Mouse (Mus musculus) right cerebral cortex, postnatal 36 days (tissue): ENCODE data around the gene Supt6.

Source experiments
- DNase-seq, 2 experiments: peaks; one replicate each; pipeline ENCODE4 v3.0.0; 2022; ENCODE audit warnings: low spot score in 2 of 2, mixed read lengths in 1 of 2

Supt6 gene

DNA sequence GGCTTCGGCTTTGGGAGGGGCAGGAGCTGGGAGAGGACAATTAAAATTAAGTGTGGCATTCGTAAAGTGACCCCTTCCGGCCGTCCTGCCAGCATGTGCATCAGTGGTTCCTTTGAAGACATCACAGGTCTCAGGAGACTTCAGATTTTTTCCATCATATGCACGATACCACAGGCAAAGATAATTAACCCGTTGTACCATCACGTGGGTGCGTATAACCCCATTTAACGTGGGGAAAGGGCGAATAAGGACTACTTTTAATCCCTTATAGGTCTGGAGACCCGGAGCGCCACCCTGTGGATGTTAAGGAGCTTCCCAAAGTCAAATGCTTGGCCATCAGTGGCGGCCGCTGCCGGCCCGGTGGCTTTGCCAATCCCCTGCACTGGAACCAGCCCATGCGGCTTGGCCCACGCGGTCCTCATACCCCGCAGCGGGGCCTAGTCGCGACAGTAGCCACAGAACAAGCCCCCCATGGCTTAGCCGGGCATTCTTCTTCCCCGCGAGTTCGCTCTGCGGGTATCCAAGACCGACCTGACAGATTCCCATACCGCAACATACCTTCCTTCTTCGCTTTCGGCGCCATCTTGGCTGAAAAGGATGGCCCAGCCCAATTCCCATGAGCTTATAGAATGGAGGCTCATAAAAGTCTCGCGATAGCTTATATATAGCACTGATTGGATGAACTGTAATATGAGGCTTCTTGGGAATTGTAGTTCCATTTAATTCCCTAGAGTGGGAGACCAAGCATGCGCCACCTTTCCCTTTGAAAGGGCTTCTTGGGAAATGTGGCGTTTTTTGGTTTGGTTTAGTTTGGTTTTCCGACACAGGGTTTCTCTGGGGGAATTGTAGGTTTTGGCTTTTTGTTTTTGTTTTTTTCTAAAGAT is 62.6 kb downstream of the Supt6 start, which contains the start of gene Rpl23a:
Gene Rpl23a, minus strand, starts transcription at position 624 of the 884 bp plus-strand sequence.
- DNase-seq = peak; percentile 79 to 84

DNA sequence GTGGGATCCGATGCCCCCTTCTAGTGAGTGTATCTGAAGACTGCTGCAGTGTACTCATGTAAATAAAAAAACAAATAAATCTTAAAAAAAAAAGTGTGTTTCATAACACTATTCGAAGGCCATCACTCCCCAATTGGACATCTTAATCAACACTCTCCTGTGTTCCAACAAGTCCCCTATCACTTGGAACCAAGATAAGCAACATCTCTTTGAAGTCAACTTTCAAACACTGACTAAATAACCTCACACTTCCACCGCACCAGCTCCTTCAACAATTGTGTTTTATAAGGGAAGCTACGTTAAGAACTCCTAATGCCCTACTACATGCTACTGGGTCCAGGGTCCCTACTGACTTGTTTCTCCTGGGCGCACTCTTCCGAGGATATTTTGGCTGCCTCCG is 63.3 kb downstream of the Supt6 start:
- no peak for DNase-seq

DNA sequence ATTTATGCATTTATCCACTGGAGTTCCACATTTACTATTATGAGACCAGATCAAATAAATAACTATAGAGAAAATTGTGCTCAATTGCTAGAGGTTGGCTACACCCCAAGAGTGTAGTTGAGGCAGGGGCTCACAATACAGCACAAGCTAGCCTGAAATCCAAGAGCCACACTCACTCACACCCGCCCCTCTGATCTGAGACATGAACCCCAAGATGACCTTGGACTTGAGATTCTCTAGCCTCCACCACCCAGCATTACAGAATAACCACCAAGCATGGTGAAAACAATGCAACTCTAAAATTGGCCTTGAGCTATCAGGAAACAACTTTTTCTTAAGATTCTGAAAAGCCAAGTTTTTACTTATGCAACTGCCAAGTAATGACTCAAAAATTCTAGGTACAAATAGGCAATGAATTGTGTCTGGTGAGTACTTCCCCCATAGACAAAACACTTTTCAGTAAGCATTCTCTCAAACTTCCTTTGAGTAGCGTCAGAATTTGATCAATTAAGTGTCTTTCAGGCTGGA is 63.9 kb downstream of the Supt6 start:
- no peak for DNase-seq

DNA sequence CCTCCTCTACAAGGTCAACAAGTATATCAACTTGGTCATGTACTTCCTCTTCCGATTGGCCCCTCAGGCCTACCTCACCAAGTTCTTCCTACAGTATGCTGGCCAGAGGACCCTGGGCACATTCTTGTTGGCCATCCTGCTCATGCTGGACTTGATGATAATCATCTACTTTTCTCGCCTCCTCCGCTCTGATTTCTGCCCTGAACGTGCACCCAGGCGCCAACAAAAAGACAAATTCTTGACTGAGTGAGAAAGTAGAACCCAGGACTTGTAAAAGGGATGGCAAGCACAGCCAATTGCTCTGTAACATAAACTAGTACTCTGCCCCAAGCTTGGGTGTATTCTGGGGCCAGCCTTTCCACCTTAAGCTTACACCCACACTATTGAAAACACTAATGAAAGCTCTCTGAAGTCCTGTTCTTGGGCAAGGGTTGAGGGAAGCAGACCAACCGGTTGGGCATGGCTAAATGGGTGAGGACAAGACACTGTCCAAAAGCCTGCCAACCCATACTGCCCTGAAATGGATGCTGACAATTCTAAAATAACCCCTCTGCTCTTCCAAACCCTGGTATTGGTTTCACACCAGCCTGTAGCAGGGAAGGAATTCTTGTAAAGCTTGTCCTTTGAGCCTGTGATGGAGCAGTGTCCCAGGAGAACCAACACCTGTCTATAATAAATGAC is 65.6 kb downstream of the Supt6 start:
- DNase-seq = no peak

DNA sequence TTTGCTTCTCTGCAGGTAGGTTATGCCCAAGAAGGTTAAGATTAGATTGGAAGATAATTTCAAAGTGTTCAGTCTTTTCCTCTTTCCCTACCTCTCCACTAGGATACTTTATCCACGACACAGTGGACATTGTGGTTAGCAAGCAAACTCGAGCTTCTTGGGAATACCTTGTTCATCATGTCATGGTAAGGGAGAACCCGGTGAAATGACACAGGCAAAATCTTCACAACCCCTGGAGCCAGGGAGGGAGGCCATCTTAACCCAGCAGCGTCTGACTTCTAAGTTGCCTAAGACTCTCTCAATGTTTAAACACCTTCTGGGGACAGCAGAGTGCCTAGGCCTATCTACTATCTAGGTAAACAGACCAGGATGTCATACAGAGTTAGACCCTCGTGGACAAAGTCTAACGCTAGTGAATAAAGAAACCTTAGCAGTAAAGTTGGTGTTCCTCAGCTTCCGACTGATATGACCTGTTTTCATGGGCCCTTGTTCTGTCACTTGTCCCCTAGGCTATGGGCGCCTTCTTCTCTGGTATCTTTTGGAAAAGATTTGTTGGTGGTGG is 66.3 kb downstream of the Supt6 start:
- no peak for DNase-seq

DNA sequence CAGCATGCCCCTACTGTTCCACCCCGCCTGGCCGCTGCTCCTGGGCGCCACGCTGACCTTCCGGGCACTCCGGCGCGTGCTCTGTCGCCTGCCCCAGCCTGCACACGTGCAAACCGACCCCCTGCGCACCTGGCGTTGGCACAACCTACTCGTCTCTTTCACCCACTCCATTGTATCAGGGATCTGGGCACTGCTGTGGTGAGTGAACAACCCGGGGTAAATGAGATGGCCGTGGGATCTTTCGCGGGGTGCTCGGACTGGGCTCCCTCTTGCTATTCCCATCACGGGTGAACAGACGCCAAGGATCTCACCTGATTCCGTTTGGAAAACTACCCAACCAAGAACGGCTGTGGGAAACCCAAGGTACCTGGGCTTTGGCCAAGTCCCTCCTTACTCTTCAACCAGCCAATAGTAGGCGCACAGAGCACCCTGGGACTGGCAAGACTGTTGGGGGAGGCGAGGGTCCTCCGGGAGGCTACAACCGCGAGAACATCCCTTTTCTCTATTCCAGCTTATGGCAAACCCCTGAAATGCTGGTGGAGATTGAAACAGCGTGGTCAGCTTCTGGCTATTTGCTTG is 66.8 kb downstream of the Supt6 start:
- no peak for DNase-seq

DNA sequence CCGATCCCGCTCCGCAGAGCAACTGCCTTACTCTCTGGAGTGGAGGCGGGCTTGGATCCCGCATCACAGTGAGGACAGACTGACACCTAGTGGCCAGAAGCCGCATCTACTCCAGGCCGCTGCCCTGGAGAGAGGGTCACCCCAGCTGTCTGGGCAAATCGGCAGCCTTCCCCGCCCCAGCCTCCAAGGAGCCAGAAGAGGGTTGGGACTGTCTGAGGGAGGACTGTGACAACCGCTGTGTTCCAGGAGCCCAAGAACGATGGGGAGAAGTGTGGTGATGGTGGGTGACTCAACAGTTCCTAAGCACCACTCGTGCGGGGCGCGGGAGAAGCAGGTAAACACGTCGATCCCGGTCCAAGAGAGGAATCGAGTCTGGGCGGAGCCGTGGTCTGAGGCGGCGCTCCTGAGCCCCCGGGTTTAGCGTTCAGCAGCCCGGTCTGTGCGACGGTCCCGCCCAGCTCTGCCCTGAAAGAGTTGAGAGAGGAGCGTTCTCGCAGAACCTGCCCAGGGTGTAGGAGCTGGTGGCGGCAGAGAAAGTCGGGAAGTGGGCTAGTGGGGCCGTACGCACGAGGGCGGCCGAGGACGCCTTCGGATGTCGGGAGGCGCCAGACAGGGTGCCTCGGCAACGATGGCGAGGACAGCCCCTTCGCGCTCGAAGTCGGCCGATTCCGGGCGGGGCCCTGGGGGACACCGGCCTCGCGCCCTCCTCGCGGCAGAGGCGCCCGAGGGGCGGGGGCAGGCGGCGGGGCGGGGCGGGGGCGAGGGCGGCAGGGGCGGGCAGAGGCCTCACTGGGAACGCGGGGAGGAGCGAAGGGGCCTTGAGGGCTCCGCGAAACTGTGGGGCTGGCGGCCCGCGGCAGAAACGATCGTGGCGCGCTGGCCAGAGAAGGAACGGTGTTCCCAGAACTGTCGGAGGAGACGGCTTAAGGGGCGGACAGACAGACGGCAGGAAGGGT is 67.6 kb downstream of the Supt6 start:
- peak; percentile 85 to 89 for DNase-seq

DNA sequence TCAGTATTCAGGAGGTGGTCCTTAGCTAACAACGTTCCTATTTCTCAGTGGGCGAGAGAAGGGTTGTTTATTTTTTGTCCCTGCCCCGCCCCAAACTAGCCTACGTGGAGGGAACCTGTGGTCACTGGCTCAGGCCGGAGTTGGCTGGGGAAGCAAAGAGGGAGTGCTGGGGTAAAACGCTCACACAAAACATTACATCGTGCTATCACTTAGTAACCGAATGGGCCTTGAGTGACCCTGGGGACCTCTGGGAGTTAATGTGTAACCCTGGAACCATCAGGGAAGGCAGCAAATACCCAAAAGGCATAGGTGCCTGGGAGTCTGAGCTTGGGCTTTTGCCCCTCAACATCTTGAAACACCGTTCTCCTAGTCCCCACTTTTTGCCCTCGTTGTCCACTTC is 68.3 kb downstream of the Supt6 start:
- no peak for DNase-seq

DNA sequence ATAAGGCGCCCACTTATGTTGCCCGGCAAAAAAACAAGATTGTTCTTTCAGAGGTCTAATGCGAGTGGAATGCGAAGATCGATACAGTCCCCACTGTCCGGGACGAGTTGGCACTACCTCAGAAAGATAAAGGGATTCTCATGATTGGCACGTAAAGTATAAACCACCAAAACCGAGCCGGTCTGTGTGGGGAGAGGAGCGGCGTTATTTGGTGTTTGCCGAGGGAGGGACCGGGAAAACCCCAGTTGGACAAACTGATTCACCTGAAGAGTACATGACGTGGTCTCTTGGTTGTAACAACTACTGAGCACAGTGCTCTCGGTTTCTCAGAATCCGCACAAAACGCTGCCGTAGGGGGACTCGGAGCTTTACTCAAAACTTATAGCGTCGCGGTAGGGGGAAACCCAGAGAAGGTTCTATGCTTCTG is 68.9 kb downstream of the Supt6 start:
- no peak for DNase-seq

DNA sequence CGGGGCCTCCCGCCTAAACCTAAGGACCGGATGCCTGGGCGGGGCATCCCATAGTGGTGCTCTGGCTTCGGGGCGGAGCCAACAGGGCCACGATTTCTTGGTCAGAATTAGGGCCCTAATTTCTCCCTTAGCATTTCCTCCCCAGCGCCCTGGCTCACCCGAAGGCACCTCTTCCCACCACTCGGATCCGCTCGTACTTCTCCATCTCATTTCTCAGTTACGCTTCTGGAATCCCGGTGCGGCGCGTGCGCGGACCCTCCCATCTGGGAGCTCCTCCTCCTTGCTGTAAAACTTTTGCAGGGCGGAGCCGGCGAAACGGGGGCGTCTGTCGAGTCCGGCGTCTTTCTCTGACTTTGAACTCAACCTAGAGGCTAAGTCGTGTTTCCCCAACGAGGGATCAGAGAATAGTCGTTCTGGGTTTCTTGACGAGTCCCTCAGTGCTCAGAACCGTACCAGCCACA is 69.4 kb downstream of the Supt6 start, which contains the start of the genes Nek8 and Tlcd1:
Gene Nek8, minus strand, starts transcription at position 274 of the 461 bp plus-strand sequence.
Gene Tlcd1, plus strand, starts transcription at position 310 of the 461 bp plus-strand sequence.
- DNase-seq = peak in 1 of 2 experiments; percentile 70

DNA sequence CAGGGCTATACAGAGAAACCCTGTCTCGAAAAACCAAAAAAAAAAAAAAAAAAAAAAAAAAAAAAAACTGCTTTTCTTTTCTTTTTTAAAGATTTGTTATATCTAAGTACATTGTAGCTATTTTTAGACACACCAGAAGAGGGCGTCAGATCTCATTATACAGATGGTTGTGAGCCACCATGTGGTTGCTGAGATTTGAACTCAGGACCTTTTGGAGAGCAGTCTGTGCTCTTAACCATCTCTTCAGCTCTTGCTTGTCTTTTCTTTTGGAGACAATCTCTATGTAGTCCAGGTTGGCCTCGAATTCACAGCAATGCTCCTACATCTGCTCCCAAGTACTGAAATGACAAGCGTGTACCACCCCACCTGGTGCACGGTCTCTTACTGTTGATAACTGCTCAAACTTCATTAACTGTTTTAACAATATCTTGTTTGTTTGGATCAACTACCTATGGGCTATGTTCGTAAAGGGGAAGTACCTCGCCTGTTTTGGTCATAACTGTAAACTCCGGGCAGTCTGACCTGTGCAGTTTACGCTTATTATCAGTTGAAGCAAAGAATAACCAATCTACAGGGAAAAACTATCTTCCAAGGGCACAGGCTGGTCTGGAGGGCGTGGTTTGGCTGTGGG is 69.9 kb downstream of the Supt6 start:
- no peak for DNase-seq

DNA sequence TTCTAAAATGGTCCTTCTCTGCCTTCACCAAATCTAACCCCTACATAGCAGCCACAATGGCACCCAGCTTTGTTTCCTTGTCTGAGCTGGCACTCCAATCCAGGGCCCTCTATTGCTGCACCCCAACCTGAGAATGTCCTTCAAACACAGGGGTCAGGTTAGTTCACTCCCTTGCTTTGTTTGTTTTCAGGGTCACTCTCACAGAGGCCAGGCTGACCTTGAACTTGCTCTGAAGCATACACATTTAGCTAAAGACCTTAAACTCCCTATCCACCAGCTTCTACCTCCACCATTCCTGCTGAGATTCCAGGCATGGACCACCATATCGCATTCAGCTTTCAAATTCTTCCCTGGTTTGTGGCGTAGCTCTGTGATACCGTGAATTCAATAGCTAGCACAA is 71.3 kb downstream of the Supt6 start:
- no peak for DNase-seq

DNA sequence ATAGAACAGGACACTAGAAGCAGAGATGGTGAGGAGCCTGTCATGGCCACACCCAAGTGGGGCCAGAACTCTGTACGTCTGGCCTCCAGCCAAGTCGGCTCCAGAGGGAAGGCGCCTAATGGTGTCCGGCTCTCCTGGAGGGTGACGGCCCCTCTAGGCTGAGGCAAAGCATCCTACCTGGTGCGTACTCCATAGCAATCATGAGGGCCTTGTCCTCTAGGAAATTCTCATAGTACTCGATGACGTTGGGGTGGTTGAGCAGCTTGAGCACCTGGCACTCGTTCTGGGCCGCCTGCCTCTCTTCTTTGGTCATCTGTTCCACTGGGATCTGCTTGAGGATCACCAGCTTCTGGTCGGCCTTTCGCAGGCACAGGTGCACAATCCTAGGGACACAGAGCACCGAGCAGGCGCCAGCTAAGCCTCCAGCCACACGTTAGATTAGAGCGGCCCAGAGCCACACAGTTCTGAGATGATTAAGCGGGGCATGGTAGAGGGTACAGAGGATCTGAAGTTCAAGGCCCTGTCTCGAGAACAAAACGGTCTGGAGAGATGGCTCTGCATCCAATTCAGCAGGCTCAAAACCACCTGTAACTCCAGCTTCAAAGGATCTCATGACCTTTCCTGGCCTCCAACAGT is 72.9 kb downstream of the Supt6 start:
- DNase-seq = no peak

DNA sequence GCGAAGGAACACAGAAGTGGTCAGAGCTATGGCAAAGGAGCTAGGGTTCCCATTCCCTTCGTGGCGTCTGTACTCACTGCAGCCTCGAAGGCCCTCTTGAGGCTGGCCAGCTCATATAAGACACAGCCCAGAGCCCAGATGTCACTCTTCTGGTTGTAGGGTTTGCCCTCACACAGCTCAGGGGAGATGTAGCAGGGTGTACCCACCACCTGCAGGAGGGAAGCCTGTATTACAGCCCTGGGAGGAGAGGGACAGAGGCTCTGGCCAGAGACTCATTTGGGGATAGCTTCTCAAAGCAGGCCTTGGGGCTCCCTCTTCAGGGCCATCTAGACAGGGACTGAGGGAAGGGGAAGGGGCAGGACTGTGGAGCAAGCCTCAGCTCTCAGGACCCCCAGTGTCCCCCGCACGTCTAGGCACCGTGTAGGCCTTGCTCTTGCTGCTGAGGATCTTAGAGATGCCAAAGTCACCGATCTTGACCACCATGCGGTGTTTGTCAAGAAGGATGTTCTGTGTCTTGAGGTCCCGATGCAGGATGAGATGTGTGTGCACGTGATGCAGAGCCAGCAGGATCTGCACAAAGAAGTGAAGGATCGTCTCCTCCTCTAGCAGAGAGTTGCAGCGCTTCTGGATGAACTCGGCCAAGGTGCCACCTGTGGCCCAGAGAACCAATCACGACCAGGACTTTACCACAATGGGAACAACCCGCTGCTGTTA is 73.6 kb downstream of the Supt6 start:
- DNase-seq = no peak

DNA sequence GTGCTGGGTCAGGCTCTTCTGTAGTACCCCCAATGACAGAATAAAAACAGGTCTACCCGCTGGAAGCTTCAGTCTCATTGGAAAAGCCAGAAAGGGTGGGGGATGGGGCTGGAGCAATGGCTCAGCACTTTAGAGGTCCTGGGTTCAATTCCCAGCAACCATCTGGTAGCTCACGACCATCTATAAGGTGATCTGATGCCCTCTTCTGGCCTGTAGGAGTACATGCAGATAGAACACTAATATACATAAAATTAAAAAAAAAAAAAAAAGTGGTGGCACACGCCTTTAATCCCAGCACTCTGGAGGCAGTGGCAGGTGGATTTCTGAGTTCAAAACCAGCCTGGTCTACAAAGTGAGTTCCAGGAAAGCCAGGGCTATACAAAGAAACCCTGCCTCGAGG is 74.5 kb downstream of the Supt6 start:
- DNase-seq = no peak

DNA sequence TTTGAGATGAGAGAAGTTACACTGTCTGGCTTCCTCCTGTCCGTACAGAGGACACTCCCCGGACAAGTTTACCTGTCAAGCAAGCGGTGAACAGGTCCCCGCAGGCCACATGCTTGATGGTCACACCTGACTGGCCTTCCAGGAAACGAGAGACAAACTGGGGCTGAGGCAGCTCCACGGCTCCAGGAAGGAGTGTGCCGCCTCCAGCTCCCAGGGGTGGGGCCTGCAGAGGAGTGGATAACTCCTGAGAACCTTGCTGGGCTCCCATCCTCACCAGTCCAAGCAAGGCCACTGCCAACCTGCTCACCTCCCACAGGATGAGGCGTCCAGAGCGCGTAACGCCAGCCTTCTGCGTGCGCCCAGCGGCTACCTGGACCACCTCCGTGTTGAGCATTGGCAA is 75.5 kb downstream of the Supt6 start:
- no peak for DNase-seq

DNA sequence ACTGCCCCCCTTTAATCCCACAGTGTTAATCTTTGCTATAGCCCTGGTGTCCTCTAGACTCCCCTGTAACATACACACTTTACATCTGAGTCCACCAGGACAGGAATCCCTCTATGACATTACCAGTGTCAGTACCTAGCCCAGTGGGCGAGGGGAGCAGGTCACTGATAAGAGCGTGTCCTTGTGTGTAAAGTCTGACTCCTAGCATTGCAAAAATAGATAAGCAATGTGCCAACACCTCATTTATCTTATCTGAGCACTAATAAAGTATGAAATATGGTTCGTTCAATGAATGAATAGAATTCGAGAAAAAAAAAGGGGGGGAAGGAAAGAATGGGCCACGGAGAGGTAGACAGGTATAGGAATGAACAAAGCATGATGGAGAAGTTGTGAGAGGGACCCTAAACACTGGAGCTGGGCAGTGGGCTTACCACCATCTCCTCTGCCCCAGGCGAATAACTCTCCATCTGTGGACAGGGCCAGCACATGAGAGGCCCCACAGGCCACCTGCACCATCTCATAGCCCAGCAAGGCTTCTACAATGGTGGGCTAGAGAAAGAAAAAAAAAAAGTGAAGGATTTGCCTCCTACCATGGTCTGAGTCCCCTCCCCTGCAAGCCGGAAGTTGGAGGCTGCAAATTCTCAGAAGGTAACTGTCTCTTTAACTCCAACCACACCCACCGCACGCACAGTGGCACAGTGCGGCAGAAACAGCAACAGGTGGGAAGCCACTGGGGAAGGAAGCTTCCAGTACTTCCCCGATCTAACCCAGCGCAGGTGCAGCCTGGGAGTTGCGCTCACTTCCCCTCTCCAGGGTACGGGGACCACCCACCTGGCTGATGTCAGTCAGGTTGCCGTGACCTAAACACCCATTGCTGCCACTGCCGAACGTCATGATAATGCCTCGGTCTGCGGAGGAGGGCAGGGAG is 77.0 kb downstream of the Supt6 start:
- DNase-seq = no peak
